In the genomic region with DNA sequence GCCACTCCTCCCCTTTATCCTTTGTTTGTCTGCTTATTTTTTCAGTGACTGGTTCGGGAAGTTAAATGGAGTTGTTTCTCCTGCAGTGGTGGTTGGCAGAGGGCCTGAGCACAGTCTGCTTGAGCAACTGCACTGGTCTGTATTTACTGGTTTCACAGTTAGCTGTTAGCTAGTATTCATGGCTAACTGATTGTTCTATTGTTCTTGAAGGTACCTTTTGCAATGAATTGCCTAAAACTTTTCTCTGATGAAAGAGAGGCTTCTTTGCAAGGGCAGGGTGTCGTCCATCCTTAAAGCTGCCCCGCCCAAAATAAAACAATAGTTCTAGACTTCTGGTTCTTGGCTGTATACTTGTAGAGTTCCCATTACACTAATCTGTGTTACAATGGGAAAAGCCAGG, we compare ENCODE assay signal across 22 mouse cellular contexts.
"Had no signal": no experiment of that assay in that cellular context is flagged by ENCODE, and none has a peak within 500 bp of the region (broad histone marks: within the 10 kb centered on the region; RNA-seq: fewer than 3 reads in every experiment).

No protein-coding gene starts in this region.

- H3K27me3 ChIP-seq: kidney, embryonic 15.5 days; limb, embryonic 13.5 days; liver, embryonic 15.5 days; lung, embryonic 15.5 days; midbrain, embryonic 13.5 days; neural tube, embryonic 13.5 days; stomach, embryonic 15.5 days had no signal

- H3K4me3 ChIP-seq: kidney, embryonic 15.5 days; limb, embryonic 10.5 days; limb, embryonic 13.5 days; liver, embryonic 12.5 days; liver, embryonic 15.5 days; lung, embryonic 15.5 days; midbrain, embryonic 13.5 days; myocyte; neural tube, embryonic 13.5 days; stomach, embryonic 15.5 days had no signal

- DNase-seq: kidney, adult 8-10 months; kidney, postnatal 10 days; kidney, postnatal 36 days; liver; lung, adult 18-20 months; lung, postnatal 10 days; lung, postnatal 4 days; retina, postnatal 1 day; right cerebral cortex, postnatal 25 days; spleen, adult 18-20 months; thymus, postnatal 14 days; thymus, postnatal 4 days had no signal

- H3K27ac ChIP-seq: kidney, embryonic 15.5 days; limb, embryonic 10.5 days; limb, embryonic 13.5 days; liver, embryonic 12.5 days; liver, embryonic 15.5 days; lung, embryonic 15.5 days; midbrain, embryonic 13.5 days; neural tube, embryonic 13.5 days; stomach, embryonic 15.5 days had no signal

- H3K4me1 ChIP-seq: liver, embryonic 12.5 days; liver, embryonic 15.5 days had no signal

- H3K9ac ChIP-seq: kidney, embryonic 15.5 days; limb, embryonic 13.5 days; liver, embryonic 12.5 days; liver, embryonic 15.5 days; lung, embryonic 15.5 days; midbrain, embryonic 13.5 days; neural tube, embryonic 13.5 days; stomach, embryonic 15.5 days had no signal

- H3K36me3 ChIP-seq: kidney, embryonic 15.5 days; limb, embryonic 10.5 days; limb, embryonic 13.5 days; liver, embryonic 12.5 days; liver, embryonic 15.5 days; lung, embryonic 15.5 days; midbrain, embryonic 13.5 days; neural tube, embryonic 13.5 days; stomach, embryonic 15.5 days had no signal

- H3K9me3 ChIP-seq: kidney, embryonic 15.5 days; limb, embryonic 10.5 days; limb, embryonic 13.5 days; liver, embryonic 12.5 days; liver, embryonic 15.5 days; lung, embryonic 15.5 days; midbrain, embryonic 13.5 days; neural tube, embryonic 13.5 days; stomach, embryonic 15.5 days had no signal
